Mouse (Mus musculus): ENCODE measurements around the gene Chit1. TPM values are rescaled to one million over a fixed set of nuclear protein-coding genes. Genes with fewer than 3 reads are reported as not detected.
A peak's percentile ranks its signal among the peaks of the same experiment; 100 is the strongest.

Chit1 gene
- polyA plus RNA-seq, 1 experiment from 2014 or later, result 0.42 TPM

GRCm38 (mm10) chr1:134100401-134100800 is 10.6 kb upstream of the Chit1 start:
- ATAC-seq (replicated peaks; ENCODE audit: insufficient number of reproducible peaks, insufficient read depth, low FRiP score, low read depth), result no peak
- no peaks in the 10 kb centered on the region for H3K9me3 ChIP-seq (replicated peaks)
- no peak overlapping the region for H3K9ac ChIP-seq
- H3K27ac ChIP-seq, result peak overlapping the region; percentile 99
- H3K4me3 ChIP-seq, result no peak overlapping the region
- no peak overlapping the region for H3K4me2 ChIP-seq
- WGBS, result 79% methylated on average over 5 of the region's 5 CpGs
- H3K36me3 ChIP-seq, result no peaks in the 10 kb centered on the region
- H3K4me1 ChIP-seq (replicated peaks), result peaks cover 68% of the 10 kb centered on the region
- no peaks in the 10 kb centered on the region for H3K27me3 ChIP-seq

GRCm38 (mm10) chr1:134100928-134101327 is 10.1 kb upstream of the Chit1 start:
- H3K4me1 ChIP-seq (replicated peaks), result peaks cover 63% of the 10 kb centered on the region
- WGBS, result 58% methylated on average over 4 of the region's 4 CpGs

GRCm38 (mm10) chr1:134101593-134101992 is 9.4 kb upstream of the Chit1 start:
- WGBS, result 70% methylated on average over 3 of the region's 3 CpGs
- Histone ChIP-seq H3K9me3 (replicated peaks) (no peaks in the 10 kb centered on the region), H3K27me3 (no peaks in the 10 kb centered on the region), H3K4me2 (no peak overlapping the region), H3K27ac (no peak overlapping the region), H3K4me3 (no peak overlapping the region), H3K4me1 (replicated peaks) (peaks cover 56% of the 10 kb centered on the region), H3K36me3 (no peaks in the 10 kb centered on the region), H3K9ac (no peak overlapping the region)
- no peak for ATAC-seq (replicated peaks; ENCODE audit: insufficient number of reproducible peaks, insufficient read depth, low FRiP score, low read depth)

More at GRCm38 (mm10) chr1:134100928-134101327, 10.1 kb upstream of the Chit1 start:
- ATAC-seq (replicated peaks; ENCODE audit: insufficient number of reproducible peaks, insufficient read depth, low FRiP score, low read depth), result no peak
- no peaks in the 10 kb centered on the region for H3K27me3 ChIP-seq
- no peak overlapping the region for H3K9ac ChIP-seq
- no peaks in the 10 kb centered on the region for H3K36me3 ChIP-seq
- H3K9me3 ChIP-seq (replicated peaks), result no peaks in the 10 kb centered on the region
- H3K27ac ChIP-seq, result peak overlapping the region; percentile 99
- no peak overlapping the region for H3K4me3 ChIP-seq
- H3K4me2 ChIP-seq, result no peak overlapping the region

GRCm38 (mm10) chr1:134103861-134104260 is 7.2 kb upstream of the Chit1 start:
- peak; percentile 50 for ATAC-seq (replicated peaks; ENCODE audit: insufficient number of reproducible peaks, insufficient read depth, low FRiP score, low read depth)
- WGBS, result 33% methylated on average over 5 of the region's 5 CpGs
- H3K27me3 ChIP-seq, result no peaks in the 10 kb centered on the region; the same call in 1 of the 2 replicates
- no peak overlapping the region for H3K4me3 ChIP-seq
- H3K9ac ChIP-seq, result no peak overlapping the region
- no peaks in the 10 kb centered on the region for H3K36me3 ChIP-seq
- H3K9me3 ChIP-seq (replicated peaks), result no peaks in the 10 kb centered on the region
- peak overlapping the region; percentile 93 for H3K27ac ChIP-seq
- peaks cover 33% of the 10 kb centered on the region for H3K4me1 ChIP-seq (replicated peaks)
- H3K4me2 ChIP-seq, result no peak overlapping the region

- Histone ChIP-seq H3K9ac (no peak overlapping the region), H3K27ac (no peak overlapping the region), H3K4me2 (no peak overlapping the region), H3K4me3 (no peak overlapping the region), H3K9me3 (replicated peaks) (no peaks in the 10 kb centered on the region), H3K27me3 (no peaks in the 10 kb centered on the region; the same call in 1 of the 2 replicates), H3K4me1 (replicated peaks) (peaks cover 24% of the 10 kb centered on the region), H3K36me3 (no peaks in the 10 kb centered on the region)
- no peak for ATAC-seq (replicated peaks; ENCODE audit: insufficient number of reproducible peaks, insufficient read depth, low FRiP score, low read depth)
- WGBS, result 71% methylated on average over 11 of the region's 11 CpGs
Measured at GRCm38 (mm10) chr1:134105043-134105763, 5.8 kb upstream of the Chit1 start.

GRCm38 (mm10) chr1:134105764-134106430 is 5.1 kb upstream of the Chit1 start:
- Histone ChIP-seq H3K9ac (no peak overlapping the region), H3K27ac (no peak overlapping the region), H3K36me3 (no peaks in the 10 kb centered on the region), H3K4me2 (no peak overlapping the region), H3K27me3 (no peaks in the 10 kb centered on the region; the same call in 1 of the 2 replicates), H3K4me3 (no peak overlapping the region), H3K9me3 (replicated peaks) (no peaks in the 10 kb centered on the region), H3K4me1 (replicated peaks) (peaks cover 17% of the 10 kb centered on the region)
- ATAC-seq (replicated peaks; ENCODE audit: insufficient number of reproducible peaks, insufficient read depth, low FRiP score, low read depth), result no peak
- WGBS, result 53% methylated on average over 3 of the region's 3 CpGs

- no peak for ATAC-seq (replicated peaks; ENCODE audit: insufficient number of reproducible peaks, insufficient read depth, low FRiP score, low read depth)
- peaks cover 14% of the 10 kb centered on the region for H3K4me1 ChIP-seq (replicated peaks)
- H3K27ac ChIP-seq, result no peak overlapping the region
- H3K9me3 ChIP-seq (replicated peaks), result no peaks in the 10 kb centered on the region
- no peak overlapping the region for H3K4me2 ChIP-seq
- H3K4me3 ChIP-seq, result no peak overlapping the region
- 7% methylated on average over 5 of the region's 5 CpGs for WGBS
- H3K27me3 ChIP-seq, result no peaks in the 10 kb centered on the region; the same call in 1 of the 2 replicates
- no peak overlapping the region for H3K9ac ChIP-seq
- H3K36me3 ChIP-seq, result no peaks in the 10 kb centered on the region
Measured at GRCm38 (mm10) chr1:134106719-134107118, 4.3 kb upstream of the Chit1 start.

- H3K4me2 ChIP-seq, result no peak overlapping the region
- no peak overlapping the region for H3K27ac ChIP-seq
- peaks cover 14% of the 10 kb centered on the region for H3K4me1 ChIP-seq (replicated peaks)
- H3K27me3 ChIP-seq, result no peaks in the 10 kb centered on the region; the same call in 1 of the 2 replicates
- no peak for ATAC-seq (replicated peaks; ENCODE audit: insufficient number of reproducible peaks, insufficient read depth, low FRiP score, low read depth)
- H3K4me3 ChIP-seq, result no peak overlapping the region
- no peak overlapping the region for H3K9ac ChIP-seq
- 88% methylated on average over 7 of the region's 7 CpGs for WGBS
- no peaks in the 10 kb centered on the region for H3K36me3 ChIP-seq
- H3K9me3 ChIP-seq (replicated peaks), result no peaks in the 10 kb centered on the region
Measured at GRCm38 (mm10) chr1:134107777-134108176, 3.3 kb upstream of the Chit1 start.

- no peaks in the 10 kb centered on the region for H3K36me3 ChIP-seq
- H3K9ac ChIP-seq, result no peak overlapping the region
- no peaks in the 10 kb centered on the region for H3K4me1 ChIP-seq (replicated peaks)
- no peak overlapping the region for H3K4me2 ChIP-seq
- 83% methylated on average over 3 of the region's 3 CpGs for WGBS
- H3K27ac ChIP-seq, result no peak overlapping the region
- no peaks in the 10 kb centered on the region for H3K9me3 ChIP-seq (replicated peaks)
- no peak for ATAC-seq (replicated peaks; ENCODE audit: insufficient number of reproducible peaks, insufficient read depth, low FRiP score, low read depth)
- H3K27me3 ChIP-seq, result peaks cover under 1% of the 10 kb centered on the region
- H3K4me3 ChIP-seq, result no peak overlapping the region
Measured at GRCm38 (mm10) chr1:134110015-134110414, 1.0 kb upstream of the Chit1 start.

- Histone ChIP-seq H3K27me3 (peaks cover 3% of the 10 kb centered on the region), H3K9ac (no peak overlapping the region), H3K9me3 (replicated peaks) (no peaks in the 10 kb centered on the region), H3K27ac (no peak overlapping the region), H3K4me3 (no peak overlapping the region), H3K4me2 (no peak overlapping the region), H3K4me1 (replicated peaks) (no peaks in the 10 kb centered on the region), H3K36me3 (no peaks in the 10 kb centered on the region)
- ATAC-seq (replicated peaks; ENCODE audit: insufficient number of reproducible peaks, insufficient read depth, low FRiP score, low read depth), result no peak
- WGBS, result 69% methylated on average over 5 of the region's 5 CpGs
Measured at GRCm38 (mm10) chr1:134110449-134110848, 593 bp upstream of the Chit1 start.

GRCm38 (mm10) chr1:134113560-134113959 is 2.5 kb downstream of the Chit1 start:
- H3K4me3 ChIP-seq, result no peak overlapping the region
- no peak overlapping the region for H3K9ac ChIP-seq
- H3K4me1 ChIP-seq (replicated peaks), result no peaks in the 10 kb centered on the region
- no peaks in the 10 kb centered on the region for H3K36me3 ChIP-seq
- no peak overlapping the region for H3K4me2 ChIP-seq
- H3K27me3 ChIP-seq, result peaks cover 3% of the 10 kb centered on the region; the same call in 1 of the 2 replicates
- 68% methylated on average over 5 of the region's 5 CpGs for WGBS
- no peak overlapping the region for H3K27ac ChIP-seq
- ATAC-seq (replicated peaks; ENCODE audit: insufficient number of reproducible peaks, insufficient read depth, low FRiP score, low read depth), result no peak
- no peaks in the 10 kb centered on the region for H3K9me3 ChIP-seq (replicated peaks)
